Mouse (Mus musculus) layer of hippocampus, postnatal 25 days (tissue): Measurements from ENCODE around the gene Chchd6. TPM values are rescaled to one million over a fixed set of nuclear protein-coding genes. Genes with fewer than 3 reads are reported as not detected.

Source experiments
- DNase-seq, 2 experiments: peaks; one replicate each; pipeline ENCODE4 v3.0.0; 2022; ENCODE audit warnings: mixed read lengths in 2 of 2, low spot score in 1 of 2; ENCODE audit errors: extremely low spot score in 1 of 2
- total RNA-seq, 2 experiments: library from RNA; stranded (reverse); gene quantifications; 2 replicates each; pipeline ENCODE4 v1.2.3; 2021

The Chchd6 gene
- total RNA-seq, 2 experiments from 2014 or later, result 62.4 to 74.8 TPM

GRCm38 (mm10) chr6:89413481-89413884 is 182.0 kb downstream of the Chchd6 start:
- no peak for DNase-seq

GRCm38 (mm10) chr6:89412562-89412961 is 182.9 kb downstream of the Chchd6 start:
- DNase-seq, result no peak

GRCm38 (mm10) chr6:89409041-89409440 is 186.4 kb downstream of the Chchd6 start:
- no peak for DNase-seq

GRCm38 (mm10) chr6:89408259-89408658 is 187.2 kb downstream of the Chchd6 start:
- DNase-seq, result no peak

- DNase-seq, result no peak
These were observed 188.1 kb downstream of the Chchd6 start for GRCm38 (mm10) chr6:89407247-89407889.

- DNase-seq, result no peak
These were observed 190.5 kb downstream of the Chchd6 start for GRCm38 (mm10) chr6:89404964-89405363.

GRCm38 (mm10) chr6:89403257-89404225 is 191.9 kb downstream of the Chchd6 start:
- no peak for DNase-seq

- no peak for DNase-seq
These were observed 193.0 kb downstream of the Chchd6 start for GRCm38 (mm10) chr6:89402406-89402805.

GRCm38 (mm10) chr6:89399564-89399963 is 195.9 kb downstream of the Chchd6 start:
- no peak for DNase-seq

- DNase-seq, result no peak
These were observed 197.5 kb downstream of the Chchd6 start for GRCm38 (mm10) chr6:89397919-89398318.

GRCm38 (mm10) chr6:89393820-89394219 is 201.6 kb downstream of the Chchd6 start:
- no peak for DNase-seq

- no peak for DNase-seq
These were observed 203.2 kb downstream of the Chchd6 start for GRCm38 (mm10) chr6:89392213-89392612.

- DNase-seq, result no peak
These were observed 205.7 kb downstream of the Chchd6 start for GRCm38 (mm10) chr6:89389771-89390170.

- no peak for DNase-seq
These were observed 208.5 kb downstream of the Chchd6 start for GRCm38 (mm10) chr6:89386956-89387355.

GRCm38 (mm10) chr6:89384699-89385098 is 210.8 kb downstream of the Chchd6 start:
- DNase-seq, result no peak

- DNase-seq, result no peak
These were observed 213.6 kb downstream of the Chchd6 start for GRCm38 (mm10) chr6:89381851-89382250.

- DNase-seq, result no peak
These were observed 214.3 kb downstream of the Chchd6 start for GRCm38 (mm10) chr6:89381172-89381571.

GRCm38 (mm10) chr6:89380751-89381150 is 214.7 kb downstream of the Chchd6 start:
- no peak for DNase-seq

- DNase-seq, result no peak
These were observed 217.2 kb downstream of the Chchd6 start for GRCm38 (mm10) chr6:89378264-89378663.

- no peak for DNase-seq
These were observed 226.6 kb downstream of the Chchd6 start for GRCm38 (mm10) chr6:89368812-89369211.

- no peak for DNase-seq
These were observed 231.1 kb downstream of the Chchd6 start for GRCm38 (mm10) chr6:89364342-89364741.

- DNase-seq, result no peak
These were observed 232.4 kb downstream of the Chchd6 start for GRCm38 (mm10) chr6:89363107-89363451.
